Mouse (Mus musculus) C2C12 (cell line): Measurements from ENCODE around the gene Galnt12.

Experiments used
- CEBPB ChIP-seq: IDR thresholded peaks from one replicate; pipeline ENCODE4 v1.6.1; 2011; ENCODE audit warnings: low read depth, mild to moderate bottlenecking, control low read depth, moderate library complexity
- CTCF ChIP-seq: IDR thresholded peaks from one replicate; pipeline ENCODE4 v1.5.1; 2011; ENCODE audit not compliant: control insufficient read depth, insufficient read depth, insufficient read length
- MAX ChIP-seq: IDR thresholded peaks from one replicate; pipeline ENCODE4 v1.6.1; 2011; ENCODE audit warnings: mild to moderate bottlenecking, control low read depth
- MYOD1 ChIP-seq: IDR thresholded peaks from one replicate; pipeline ENCODE4 v1.6.1; 2011; ENCODE audit warnings: low read depth; ENCODE audit not compliant: control insufficient read depth, insufficient read length
- MYOG ChIP-seq: IDR thresholded peaks from one replicate; pipeline ENCODE4 v1.6.1; 2011; ENCODE audit not compliant: control insufficient read depth, insufficient read length; ENCODE audit errors: extremely low read depth
- USF1 ChIP-seq: IDR thresholded peaks from one replicate; pipeline ENCODE4 v1.6.1; 2011; ENCODE audit warnings: low read depth, mild to moderate bottlenecking, control low read depth, moderate library complexity

GRCm38 (mm10) chr4:47149963-47150362 lies 58.3 kb downstream of the Galnt12 start:
- TF ChIP-seq CTCF, result no peak
- no peak for TF ChIP-seq CEBPB
- TF ChIP-seq USF1, result no peak
- TF ChIP-seq MYOG, result no peak
- no peak for TF ChIP-seq MYOD1
- TF ChIP-seq MAX, result no peak
